ENCODE assay signal across 15 mouse cellular contexts in genomic region chr1:143645386-143645785, GRCm38 (mm10). TPM values are rescaled to one million over a fixed set of nuclear protein-coding genes. Genes with fewer than 3 reads are reported as not detected.
A peak's percentile ranks its signal among the peaks of the same experiment; 100 is the strongest.
DNase-seq lines count a peak whose midpoint lies in the region; ATAC-seq and TF ChIP-seq lines count a peak whose summit lies in the region.
"Had no signal": no experiment of that assay in that cellular context is flagged by ENCODE, and none has a peak within 500 bp of the region (broad histone marks: within the 10 kb centered on the region; RNA-seq: fewer than 3 reads in every experiment).

No protein-coding gene starts in this region.

- DNase-seq in forebrain, embryonic 14.5 days (ENCODE audit: low spot score): no peak
- DNase-seq in neural tube, embryonic 10.5 days (ENCODE audit: extremely low spot score, low spot score): no peak
- DNase-seq in hindbrain, postnatal 0 days (ENCODE audit: low spot score): peak; percentile 82
- DNase-seq in retina, postnatal 1 day: peak; percentile 15
- DNase-seq in Muller cell, postnatal 12 days (ENCODE audit: inconsistent ontology term): no peak
- DNase-seq in layer of hippocampus, adult 11-12 months (ENCODE audit: low spot score): no peak
- DNase-seq: B cell, adult 2 months; liver, postnatal 0 days; lung, postnatal 36 days; thymus, adult 18-20 months had no signal

- no peak overlapping the region for H3K4me3 ChIP-seq in forebrain, embryonic 14.5 days (ENCODE audit: low read depth, low read length)
- H3K4me3 ChIP-seq in forebrain, embryonic 12.5 days (replicated peaks): no peak overlapping the region
- no peak overlapping the region for H3K4me3 ChIP-seq in neural tube, embryonic 12.5 days
- H3K4me3 ChIP-seq in hindbrain, postnatal 0 days (ENCODE audit: low read length): peak overlapping the region; percentile 21
- H3K4me3 ChIP-seq: limb, embryonic 13.5 days had no signal

- peaks cover 4% of the 10 kb centered on the region; the same call in 1 of the 2 replicates for H3K4me1 ChIP-seq in forebrain, embryonic 14.5 days (ENCODE audit: control insufficient read depth, insufficient read depth, low read length)
- peaks cover 4% of the 10 kb centered on the region; the same call in 1 of the 2 replicates for H3K4me1 ChIP-seq in forebrain, embryonic 12.5 days
- H3K4me1 ChIP-seq in neural tube, embryonic 12.5 days: no peaks in the 10 kb centered on the region
- H3K4me1 ChIP-seq in hindbrain, postnatal 0 days (ENCODE audit: insufficient read depth, low read length): no peaks in the 10 kb centered on the region

- no peak for TF ChIP-seq CTCF in hindbrain, postnatal 0 days (IDR thresholded peaks at IDR 0.05; ENCODE audit: low read depth)

- no peak for ATAC-seq in forebrain, embryonic 14.5 days
- no peak for ATAC-seq in forebrain, embryonic 12.5 days (ENCODE audit: low FRiP score)
- ATAC-seq in neural tube, embryonic 12.5 days (ENCODE audit: low FRiP score, low read depth): no peak
- ATAC-seq in hindbrain, postnatal 0 days: peak; percentile 65
- ATAC-seq: inflammation-experienced regulatory T-cells, adult 6 months; liver, postnatal 0 days had no signal

- no peak overlapping the region for H3K9ac ChIP-seq in forebrain, embryonic 14.5 days (ENCODE audit: low read length)
- H3K9ac ChIP-seq in forebrain, embryonic 12.5 days: no peak overlapping the region
- no peak overlapping the region for H3K9ac ChIP-seq in neural tube, embryonic 12.5 days
- H3K9ac ChIP-seq in hindbrain, postnatal 0 days (replicated peaks; ENCODE audit: low read length): no peak overlapping the region
- H3K9ac ChIP-seq: limb, embryonic 13.5 days; liver, postnatal 0 days had no signal

- H3K27me3 ChIP-seq in forebrain, embryonic 14.5 days (replicated peaks; ENCODE audit: control insufficient read depth, insufficient read depth, low read length): no peaks in the 10 kb centered on the region
- no peaks in the 10 kb centered on the region for H3K27me3 ChIP-seq in forebrain, embryonic 12.5 days
- H3K27me3 ChIP-seq in neural tube, embryonic 12.5 days (replicated peaks): no peaks in the 10 kb centered on the region
- no peaks in the 10 kb centered on the region for H3K27me3 ChIP-seq in hindbrain, postnatal 0 days (ENCODE audit: insufficient read depth, low read length)
- H3K27me3 ChIP-seq: limb, embryonic 13.5 days had no signal

- peaks cover 11% of the 10 kb centered on the region for H3K36me3 ChIP-seq in forebrain, embryonic 14.5 days (ENCODE audit: control insufficient read depth, insufficient read depth, low read length)
- peaks cover 3% of the 10 kb centered on the region for H3K36me3 ChIP-seq in forebrain, embryonic 12.5 days (replicated peaks)
- H3K36me3 ChIP-seq in neural tube, embryonic 12.5 days: 0 out of 2 replicates have a peak, but pooled peaks cover 3% of the 10 kb centered on the region
- no peaks in the 10 kb centered on the region for H3K36me3 ChIP-seq in hindbrain, postnatal 0 days (ENCODE audit: insufficient read depth, low read length)

- H3K27ac ChIP-seq in forebrain, embryonic 14.5 days (ENCODE audit: low read depth, low read length): no peak overlapping the region
- no peak overlapping the region for H3K27ac ChIP-seq in forebrain, embryonic 12.5 days
- H3K27ac ChIP-seq in neural tube, embryonic 12.5 days: no peak overlapping the region
- H3K27ac ChIP-seq in hindbrain, postnatal 0 days: peak overlapping the region; percentile 6; the same call in 1 of the 2 replicates
- H3K27ac ChIP-seq: kidney, postnatal 0 days; limb, embryonic 13.5 days had no signal

- H3K9me3 ChIP-seq in forebrain, embryonic 14.5 days (replicated peaks; ENCODE audit: control insufficient read depth, low read length): no peaks in the 10 kb centered on the region
- no peaks in the 10 kb centered on the region for H3K9me3 ChIP-seq in forebrain, embryonic 12.5 days
- no peaks in the 10 kb centered on the region for H3K9me3 ChIP-seq in neural tube, embryonic 12.5 days
- H3K9me3 ChIP-seq in hindbrain, postnatal 0 days (ENCODE audit: low read length): no peaks in the 10 kb centered on the region
- H3K9me3 ChIP-seq: limb, embryonic 13.5 days had no signal

- peak overlapping the region; percentile 20; the same call in 1 of the 2 replicates for H3K4me2 ChIP-seq in forebrain, embryonic 14.5 days (ENCODE audit: low read length)
- no peak overlapping the region for H3K4me2 ChIP-seq in forebrain, embryonic 12.5 days
- peak overlapping the region; percentile 12; the same call in 1 of the 2 replicates for H3K4me2 ChIP-seq in neural tube, embryonic 12.5 days (replicated peaks)
- peak overlapping the region; percentile 50 for H3K4me2 ChIP-seq in hindbrain, postnatal 0 days (ENCODE audit: low read depth, low read length)
- H3K4me2 ChIP-seq: limb, embryonic 13.5 days had no signal

- WGBS in forebrain, embryonic 14.5 days: 67% methylated on average over 4 of the region's 4 CpGs
- 74% methylated on average over 4 of the region's 4 CpGs for WGBS in forebrain, embryonic 12.5 days
- WGBS in neural tube, embryonic 12.5 days: 66% methylated on average over 4 of the region's 4 CpGs
- 34% methylated on average over 4 of the region's 4 CpGs for WGBS in hindbrain, postnatal 0 days

RNA-seq across cellular contexts. Expression of gene B3galt2, which starts 4.9 kb away (rescaled TPM):
- polyA plus RNA-seq in forebrain, embryonic 14.5 days (2014; fragmentation: Nextera tagmentation; extraction: Ambion mirVana): 5.9 and 8.8 TPM in 2 replicates
- 2.1 and 2.6 TPM in 2 replicates for polyA plus RNA-seq in forebrain, embryonic 12.5 days (2016; fragmentation: Nextera tagmentation; extraction: Ambion mirVana)
- 1.7 and 2.0 TPM in 2 replicates for polyA plus RNA-seq in neural tube, embryonic 12.5 days (2016; fragmentation: Nextera tagmentation; extraction: Ambion mirVana)
- total RNA-seq in hindbrain, postnatal 0 days (2014; rRNA removed): 12.1 and 13.3 TPM in 2 replicates
- 7.6 and 8.6 TPM in 2 replicates for polyA plus RNA-seq in hindbrain, postnatal 0 days (2015; fragmentation: Nextera tagmentation; extraction: Ambion mirVana)

RNA-seq across cellular contexts. Expression of gene Cdc73, which starts 57.3 kb away (rescaled TPM):
- 16.6 and 23.2 TPM in 2 replicates for polyA plus RNA-seq in forebrain, embryonic 14.5 days (2014; fragmentation: Nextera tagmentation; extraction: Ambion mirVana)
- polyA plus RNA-seq in forebrain, embryonic 12.5 days (2016; fragmentation: Nextera tagmentation; extraction: Ambion mirVana): 46.3 and 48.8 TPM in 2 replicates
- polyA plus RNA-seq in neural tube, embryonic 12.5 days (2016; fragmentation: Nextera tagmentation; extraction: Ambion mirVana): 33.3 and 35.5 TPM in 2 replicates
- total RNA-seq in hindbrain, postnatal 0 days (2014; rRNA removed): 7.1 and 8.5 TPM in 2 replicates
- polyA plus RNA-seq in hindbrain, postnatal 0 days (2015; fragmentation: Nextera tagmentation; extraction: Ambion mirVana): 15.3 and 15.8 TPM in 2 replicates

Comparison
In these comparisons a context has a peak if more than half of its experiments do, and no peak if none do; other contexts are left out.
1. DNase-seq: peak in hindbrain, postnatal 0 days (single experiment) and retina, postnatal 1 day (single experiment); none in forebrain, embryonic 14.5 days (single experiment), neural tube, embryonic 10.5 days (single experiment), Muller cell, postnatal 12 days (single experiment) and layer of hippocampus, adult 11-12 months (single experiment).